Mouse (Mus musculus): ENCODE measurements around the gene Myl6.

Myl6 gene

GRCm38 (mm10) chr10:128489785-128490184 lies 4.2 kb downstream of the Myl6 start:
- no peak for DNase-seq (ENCODE audit: low read depth, low spot score)

DNA sequence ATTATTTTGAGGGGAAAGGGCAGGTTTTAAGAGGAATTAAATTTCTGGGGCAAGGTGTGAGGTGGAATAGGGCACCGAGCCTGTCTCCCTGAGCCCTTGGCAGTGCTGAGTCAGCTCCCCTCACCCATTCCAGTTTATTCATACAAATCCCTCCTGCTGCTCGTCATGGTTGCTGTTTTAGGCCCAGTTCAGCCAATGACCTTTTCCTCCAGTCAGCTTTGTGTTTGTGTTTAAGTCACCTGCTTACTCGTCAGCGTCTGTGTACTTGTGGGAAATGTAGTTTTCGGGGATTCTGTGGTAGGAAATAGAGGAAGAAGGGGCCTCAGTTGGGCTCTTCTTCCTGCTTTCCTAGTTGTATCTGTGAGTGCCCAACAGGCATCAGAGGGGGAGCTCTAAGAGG lies 4.6 kb downstream of the Myl6 start:
- DNase-seq (ENCODE audit: low read depth, low spot score), result no peak

DNA sequence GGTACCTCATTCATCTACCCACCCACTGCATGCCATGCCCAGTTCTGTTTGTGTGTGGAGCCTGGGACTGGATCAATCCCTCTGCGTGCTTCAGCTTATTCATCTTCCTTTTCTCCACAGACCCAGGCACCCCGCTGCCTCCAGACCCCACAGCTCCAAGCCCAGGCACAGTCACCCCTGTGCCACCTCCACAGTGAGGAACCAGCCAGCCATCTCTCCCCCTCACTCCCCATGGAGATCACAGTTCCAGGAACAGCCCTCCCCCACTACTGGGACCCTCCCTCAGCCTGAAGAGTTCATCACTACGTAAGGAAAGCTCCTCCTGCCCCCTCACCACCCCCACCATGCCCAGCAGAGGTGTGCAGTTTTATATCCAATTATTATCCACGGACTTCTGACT lies 5.2 kb downstream of the Myl6 start:
- no peak for DNase-seq (ENCODE audit: low read depth, low spot score)

DNA sequence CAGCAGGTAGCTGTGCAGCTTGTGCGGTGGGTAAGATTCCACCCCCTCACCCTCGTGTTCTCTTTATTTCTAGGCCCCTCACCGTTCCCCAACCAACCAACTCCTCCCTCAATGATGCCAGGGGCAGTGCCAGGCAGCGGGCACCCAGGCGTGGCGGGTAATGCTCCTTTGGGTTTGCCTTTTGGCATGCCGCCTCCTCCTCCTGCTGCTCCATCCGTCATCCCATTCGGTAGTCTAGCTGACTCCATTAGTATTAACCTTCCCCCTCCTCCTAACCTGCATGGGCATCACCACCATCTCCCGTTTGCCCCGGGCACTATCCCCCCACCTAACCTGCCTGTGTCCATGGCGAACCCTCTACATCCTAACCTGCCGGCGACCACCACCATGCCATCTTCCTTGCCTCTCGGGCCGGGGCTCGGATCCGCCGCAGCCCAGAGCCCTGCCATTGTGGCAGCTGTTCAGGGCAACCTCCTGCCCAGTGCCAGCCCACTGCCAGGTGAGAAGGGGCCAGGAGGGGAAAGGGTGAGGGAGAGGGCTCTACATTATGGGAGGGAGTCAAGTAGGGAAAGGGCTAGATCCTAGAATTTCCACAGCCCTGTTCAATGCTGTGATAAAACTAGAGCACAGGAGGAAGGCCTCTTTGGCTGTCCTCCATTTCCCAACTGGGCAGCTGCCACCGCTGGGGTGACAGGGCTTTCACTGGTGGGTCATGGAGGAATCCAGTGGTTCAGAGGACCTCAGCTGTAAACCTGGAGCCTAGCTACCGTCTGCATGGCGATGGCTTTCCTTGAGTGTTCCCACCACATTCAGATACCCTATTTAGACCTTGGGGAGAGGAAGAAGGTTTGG lies 5.9 kb downstream of the Myl6 start:
- DNase-seq (ENCODE audit: low read depth, low spot score), result no peak

- DNase-seq (ENCODE audit: low read depth, low spot score), result no peak
Observed at GRCm38 (mm10) chr10:128486370-128486769, 7.6 kb downstream of the Myl6 start.

GRCm38 (mm10) chr10:128474366-128474765 lies 19.6 kb downstream of the Myl6 start:
- DNase-seq (ENCODE audit: low read depth, low spot score), result no peak

DNA sequence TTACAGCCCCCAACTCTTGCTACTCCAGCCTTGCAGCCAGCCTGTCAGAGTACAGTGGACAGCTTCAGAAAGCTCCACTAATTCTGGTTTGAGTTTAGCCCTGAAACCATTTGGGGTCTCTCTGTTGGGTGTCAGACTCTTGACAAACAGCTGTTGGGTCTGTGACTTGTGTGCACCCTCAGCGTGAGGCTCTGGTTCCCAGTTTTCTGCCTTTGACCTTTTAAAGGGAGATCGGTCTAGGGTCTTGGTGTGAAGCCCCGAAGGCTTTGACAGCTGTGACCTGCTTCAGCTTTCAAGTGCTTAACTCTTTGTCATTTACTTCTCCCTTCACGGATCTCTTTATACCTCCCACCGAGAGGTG lies 33.7 kb downstream of the Myl6 start:
- DNase-seq (ENCODE audit: low read depth, low spot score), result peak; percentile 21

- DNase-seq (ENCODE audit: low read depth, low spot score), result peak; percentile 32
Observed at GRCm38 (mm10) chr10:128459409-128460269, 34.3 kb downstream of the Myl6 start.

DNA sequence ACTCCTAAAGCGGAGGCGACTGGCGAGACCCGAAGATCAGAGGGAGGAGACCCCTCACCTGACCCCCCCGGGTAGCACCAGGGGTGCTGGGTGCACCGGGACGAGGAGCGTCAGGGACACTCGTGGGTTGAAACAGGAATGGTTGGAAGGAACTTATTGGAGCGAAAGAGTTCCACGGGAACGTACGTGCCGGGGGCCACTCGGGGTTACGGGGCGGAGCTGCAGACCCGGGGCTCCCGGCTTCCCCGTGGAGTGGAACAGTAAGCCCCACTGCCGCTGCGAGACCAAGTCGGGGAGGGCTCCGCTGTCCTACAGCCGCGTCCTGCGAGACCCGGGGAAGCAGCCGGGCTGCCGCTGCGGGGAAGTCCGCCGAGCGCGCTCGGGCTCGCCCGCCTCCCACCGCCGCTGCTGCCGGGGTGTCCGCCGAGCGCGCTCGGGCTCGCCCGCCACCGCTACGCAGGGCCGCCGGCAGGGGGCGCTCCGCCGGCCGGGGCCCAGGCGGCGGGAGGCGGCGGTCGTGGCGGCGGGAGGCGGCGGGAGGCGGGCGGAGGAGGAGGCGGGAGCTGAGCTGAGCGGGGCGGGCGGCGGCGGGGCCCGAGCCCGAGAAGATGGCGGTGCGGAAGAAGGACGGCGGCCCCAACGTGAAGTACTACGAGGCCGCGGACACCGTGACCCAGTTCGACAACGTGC lies 35.1 kb downstream of the Myl6 start, which contains the start of gene Smarcc2:
TSS of gene Smarcc2 (plus strand) at position 530 of the 690 bp plus-strand sequence.
- peak; percentile 74 for DNase-seq (ENCODE audit: low read depth, low spot score)

DNA sequence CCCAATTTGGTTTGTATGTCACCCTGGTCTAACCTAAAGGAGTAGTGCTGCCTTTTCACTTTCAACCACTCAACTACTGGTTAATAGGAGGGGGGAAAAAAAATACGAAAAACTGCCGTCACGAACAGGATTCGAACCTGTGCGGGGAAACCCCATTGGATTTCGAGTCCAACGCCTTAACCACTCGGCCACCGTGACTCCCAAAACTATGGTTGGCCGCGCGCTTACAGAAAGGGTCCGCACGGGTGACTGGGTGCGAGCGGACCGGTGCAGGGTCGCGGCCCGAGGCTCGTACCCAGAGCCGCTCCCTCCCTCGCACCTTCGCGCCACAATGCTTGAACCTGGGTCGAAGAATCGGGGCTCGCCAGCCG lies 35.6 kb downstream of the Myl6 start:
- DNase-seq (ENCODE audit: low read depth, low spot score), result peak; percentile 90

GRCm38 (mm10) chr10:128457676-128458075 lies 36.3 kb downstream of the Myl6 start:
- DNase-seq (ENCODE audit: low read depth, low spot score), result no peak

DNA sequence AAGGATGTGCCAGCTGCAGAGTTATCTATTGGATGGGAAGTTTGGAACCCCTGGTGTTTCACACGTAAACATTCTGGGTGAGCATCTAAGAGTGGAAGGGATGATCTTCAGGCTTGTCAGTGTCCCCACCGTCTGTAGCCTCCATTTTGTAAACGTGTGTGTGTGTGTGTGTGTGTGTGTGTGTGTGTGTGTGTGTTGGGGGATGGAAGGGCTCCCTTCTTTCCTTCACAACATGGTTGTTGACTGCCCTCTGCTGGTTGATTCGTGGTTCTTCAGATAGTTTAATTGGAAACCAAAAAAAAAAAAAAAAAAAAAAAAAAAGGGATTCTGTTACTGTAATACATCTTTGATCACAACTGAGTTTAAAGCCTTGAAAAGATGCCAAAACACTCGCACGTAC lies 38.7 kb downstream of the Myl6 start:
- peak; percentile 86 for DNase-seq (ENCODE audit: low read depth, low spot score)

DNA sequence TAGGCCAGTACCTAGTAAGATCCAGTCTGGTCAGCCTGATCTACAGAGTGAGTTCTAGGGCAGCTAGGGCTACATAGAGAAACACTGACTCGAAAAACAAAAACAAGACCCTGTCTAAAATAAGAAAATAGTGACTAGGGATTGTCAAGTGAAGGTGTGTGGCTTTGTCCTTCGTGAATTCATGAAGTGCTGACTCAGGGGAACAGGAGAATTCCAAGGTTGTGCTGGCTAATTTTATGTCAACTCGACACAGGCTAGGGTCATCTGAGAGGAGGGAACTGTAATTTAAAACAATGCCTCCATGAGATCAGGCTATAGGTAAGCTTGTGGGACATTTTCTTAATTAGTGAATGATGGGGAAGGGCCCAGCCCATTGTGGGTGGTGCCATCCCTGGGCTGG lies 39.5 kb downstream of the Myl6 start:
- no peak for DNase-seq (ENCODE audit: low read depth, low spot score)

DNA sequence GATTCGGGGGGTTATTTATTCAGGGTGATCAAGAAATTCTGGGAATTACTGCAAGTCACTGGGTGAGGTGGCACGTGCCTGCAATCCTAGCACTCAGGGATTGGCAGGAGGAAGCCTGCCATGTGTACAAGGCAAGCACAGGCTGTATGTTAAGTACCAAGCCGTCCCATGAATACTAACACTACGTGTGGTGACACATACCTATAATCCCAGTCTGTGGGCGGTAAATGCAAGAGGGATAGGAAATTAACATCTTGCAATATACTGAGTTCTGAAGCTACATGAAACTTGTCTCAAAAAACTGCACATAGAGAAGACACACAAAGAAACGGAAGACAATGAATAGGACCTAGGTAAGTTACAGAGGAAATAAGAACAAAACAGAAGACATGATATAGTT lies 42.9 kb downstream of the Myl6 start:
- DNase-seq (ENCODE audit: low read depth, low spot score), result no peak

DNA sequence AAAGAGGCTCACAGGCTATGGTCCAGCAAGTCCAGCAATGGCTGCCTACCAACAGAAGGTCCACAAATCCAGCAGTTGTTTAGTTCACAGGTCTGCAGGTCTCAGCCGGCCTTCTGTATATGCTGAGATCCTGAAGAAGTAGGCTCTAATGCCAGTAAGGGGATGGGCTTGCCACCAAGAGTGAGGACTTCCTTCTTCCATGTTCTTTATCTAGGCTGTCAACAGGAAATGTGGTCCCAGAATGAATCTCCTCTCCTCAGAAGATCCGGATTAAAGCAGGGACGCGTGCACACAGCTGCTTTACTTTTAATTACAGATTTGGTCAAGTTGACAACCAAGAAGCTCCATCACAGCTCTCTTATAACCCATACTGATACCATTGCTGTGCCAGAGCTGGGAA lies 48.5 kb downstream of the Myl6 start:
- DNase-seq (ENCODE audit: low read depth, low spot score), result no peak

DNA sequence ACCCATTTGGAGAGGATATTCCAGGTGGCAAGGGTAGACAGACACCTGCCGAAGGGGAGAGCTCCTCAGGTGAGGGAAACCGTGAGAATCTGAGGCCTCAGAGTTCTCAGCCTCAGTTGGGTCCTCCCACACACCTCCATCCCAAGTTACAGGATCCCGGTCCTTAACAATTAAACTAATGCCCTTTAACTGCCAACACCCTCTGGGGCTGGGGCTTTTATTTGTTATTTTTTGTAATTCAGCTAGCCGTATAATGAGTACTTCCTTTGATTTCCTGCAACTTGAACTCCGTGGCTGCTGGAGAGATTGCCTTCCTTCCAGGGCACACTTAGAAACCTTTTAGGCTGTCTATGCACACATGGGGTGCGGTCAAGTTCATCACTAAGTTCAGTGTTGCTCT lies 49.6 kb downstream of the Myl6 start:
- no peak for DNase-seq (ENCODE audit: low read depth, low spot score)

GRCm38 (mm10) chr10:128442718-128443117 lies 51.2 kb downstream of the Myl6 start:
- no peak for DNase-seq (ENCODE audit: low read depth, low spot score)

DNA sequence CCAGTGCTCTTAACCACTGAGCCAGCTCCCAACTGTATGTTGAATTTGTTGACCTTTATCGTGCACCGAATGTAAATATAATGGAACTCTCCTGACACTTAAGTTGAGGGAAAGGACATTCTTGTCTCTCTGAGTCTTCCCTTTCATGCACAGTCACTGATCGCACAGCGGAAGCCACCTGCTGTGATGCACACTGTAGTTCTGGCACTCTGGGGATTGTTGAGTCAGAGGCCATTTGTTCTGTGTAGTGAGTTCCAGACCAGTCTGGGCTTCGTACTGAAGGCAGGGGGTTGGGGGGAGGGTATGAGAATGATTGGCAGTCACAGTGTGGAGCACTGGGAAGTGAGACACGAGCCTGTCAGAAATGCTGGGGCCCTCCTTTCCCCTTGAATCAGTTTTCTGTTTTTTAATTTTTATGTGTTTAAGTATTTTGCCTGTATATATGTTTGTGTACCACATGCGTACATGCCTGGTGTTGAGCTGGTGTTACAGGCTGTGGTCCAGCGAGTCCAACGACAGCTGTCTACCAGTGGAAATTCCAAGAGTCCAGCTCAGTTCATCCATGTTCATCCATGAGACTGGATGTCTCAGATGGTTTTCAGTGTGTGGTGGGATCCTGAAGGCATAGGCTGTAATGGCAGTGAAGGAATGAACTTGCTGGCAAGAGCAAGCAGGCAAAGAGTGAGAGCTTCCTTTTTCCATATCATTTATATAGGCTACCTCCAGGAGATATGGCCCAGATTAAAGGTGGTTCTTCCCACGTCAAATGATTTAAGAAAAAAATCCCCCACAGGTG lies 52.4 kb downstream of the Myl6 start:
- no peak for DNase-seq (ENCODE audit: low read depth, low spot score)

Data from mesoderm, embryonic 11.5 days (tissue).